Mouse (Mus musculus) layer of hippocampus, adult 9-11 months (tissue): Measurements from ENCODE around the gene Mob3b.

Source experiments
- DNase-seq: peaks from one replicate; pipeline ENCODE4 v3.0.0; 2022

Mob3b gene

DNA sequence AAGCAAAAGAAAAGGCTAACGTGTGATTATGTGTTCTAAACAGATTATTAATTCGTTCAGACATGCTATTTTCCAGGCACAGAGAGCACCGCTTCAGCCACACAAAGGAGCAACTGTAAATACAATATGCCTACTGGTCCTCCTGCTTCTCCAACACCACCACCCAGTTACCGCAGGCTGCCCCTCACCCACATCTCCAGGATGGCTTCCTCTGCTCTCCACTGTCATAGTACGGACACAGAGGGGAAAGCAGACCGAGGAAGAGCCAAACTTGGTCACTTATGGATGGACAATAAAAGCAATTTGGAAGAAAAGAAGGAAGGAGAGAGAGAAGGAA, 163.7 kb downstream of the Mob3b start:
- DNase-seq = no peak

GRCm38 (mm10) chr4:34992866-34993638, 164.2 kb downstream of the Mob3b start:
- peak; percentile 42 for DNase-seq

- DNase-seq = no peak
Observed at GRCm38 (mm10) chr4:34991891-34992865, 165.1 kb downstream of the Mob3b start.

GRCm38 (mm10) chr4:34991116-34991515, 166.2 kb downstream of the Mob3b start:
- DNase-seq = no peak

- no peak for DNase-seq
Observed at GRCm38 (mm10) chr4:34990659-34991058, 166.6 kb downstream of the Mob3b start.

DNA sequence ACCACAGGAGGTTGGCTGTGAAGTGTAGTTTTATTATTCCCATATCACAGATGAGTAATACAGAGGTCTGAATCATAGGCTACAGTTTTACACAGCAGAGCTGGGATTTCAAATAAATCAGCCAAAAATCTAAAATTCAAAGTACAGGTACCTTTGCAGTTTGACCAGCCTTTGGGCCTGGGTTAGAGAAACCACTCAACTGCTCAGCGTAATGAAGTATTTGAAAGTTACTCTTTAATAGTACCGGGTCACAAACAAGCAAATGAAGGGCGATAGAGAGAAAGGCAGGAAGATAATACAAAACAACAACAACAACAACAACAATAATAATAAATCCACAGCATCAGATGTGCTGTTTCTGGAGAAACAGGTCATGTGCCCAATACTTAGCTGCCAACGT, 169.7 kb downstream of the Mob3b start:
- DNase-seq = no peak

- no peak for DNase-seq
Observed at GRCm38 (mm10) chr4:34987109-34987508, 170.2 kb downstream of the Mob3b start.

DNA sequence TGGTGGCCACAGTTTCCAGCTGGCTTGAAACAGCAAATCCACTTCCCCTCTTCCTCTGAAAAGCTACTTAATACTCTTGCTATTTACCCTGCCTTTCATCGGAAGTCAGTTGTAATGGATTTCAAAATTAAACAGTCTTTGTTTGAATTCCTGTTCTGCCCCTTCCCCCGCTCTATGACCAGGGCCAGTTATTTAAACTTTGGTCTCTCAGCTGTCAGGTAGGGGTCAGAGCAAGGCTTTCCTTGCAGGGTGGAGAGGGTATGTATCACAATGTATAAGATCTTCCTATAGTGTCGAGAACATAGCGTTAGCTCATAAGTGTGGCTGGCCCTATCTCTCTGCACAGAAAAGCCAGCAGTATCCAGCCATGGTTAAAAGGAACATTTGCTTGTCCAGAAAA, 170.6 kb downstream of the Mob3b start:
- no peak for DNase-seq

DNA sequence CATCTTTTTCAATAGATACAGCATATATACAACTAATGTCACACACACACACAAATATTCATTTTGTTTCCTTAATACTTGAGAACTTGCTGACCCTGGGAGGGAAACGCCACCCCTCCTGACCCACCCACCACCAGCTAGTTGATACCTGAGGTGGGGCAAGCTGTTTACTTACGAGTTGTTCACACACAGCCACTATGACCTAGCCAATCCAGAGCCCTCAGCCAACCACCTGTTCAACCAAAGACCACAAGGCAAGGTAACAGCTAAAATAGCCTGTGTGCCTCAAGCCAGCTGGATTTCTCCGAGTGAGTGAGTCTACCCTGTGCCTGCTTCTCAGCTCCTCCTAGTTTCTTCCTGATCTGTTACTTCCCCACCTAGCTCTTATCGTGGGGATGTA, 172.9 kb downstream of the Mob3b start:
- DNase-seq = no peak

GRCm38 (mm10) chr4:34983511-34983910, 173.8 kb downstream of the Mob3b start:
- DNase-seq = no peak

GRCm38 (mm10) chr4:34981301-34982172, 175.7 kb downstream of the Mob3b start:
- DNase-seq = peak; percentile 21

DNA sequence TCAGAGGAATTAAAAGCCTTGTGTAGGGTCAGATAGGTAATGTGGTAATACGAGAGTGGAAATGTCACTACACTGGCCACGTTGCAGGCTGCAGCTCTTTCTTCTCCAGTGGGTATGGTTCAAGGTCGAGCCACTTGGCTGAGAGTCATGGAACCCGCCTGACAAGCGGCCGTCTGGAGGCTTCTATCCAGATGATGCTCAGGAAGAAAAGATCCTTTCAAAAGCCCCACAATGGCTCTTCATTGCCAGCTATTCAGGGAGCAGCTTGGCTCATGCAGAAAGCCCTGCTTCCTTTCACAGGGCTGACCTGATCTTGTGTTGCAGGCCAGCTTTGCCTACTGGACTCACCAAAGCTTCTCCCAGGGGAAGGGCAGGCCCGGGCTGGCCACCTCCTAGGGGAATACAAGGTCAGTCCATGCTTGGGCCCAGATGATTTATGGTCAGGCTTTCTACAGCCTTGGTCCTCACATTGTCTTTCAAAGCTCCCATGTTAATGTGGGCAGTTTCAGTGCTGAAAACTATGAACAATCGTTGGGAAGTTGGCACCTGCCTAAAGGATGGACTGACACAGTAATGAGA, 176.7 kb downstream of the Mob3b start:
- peak; percentile 53 for DNase-seq

DNA sequence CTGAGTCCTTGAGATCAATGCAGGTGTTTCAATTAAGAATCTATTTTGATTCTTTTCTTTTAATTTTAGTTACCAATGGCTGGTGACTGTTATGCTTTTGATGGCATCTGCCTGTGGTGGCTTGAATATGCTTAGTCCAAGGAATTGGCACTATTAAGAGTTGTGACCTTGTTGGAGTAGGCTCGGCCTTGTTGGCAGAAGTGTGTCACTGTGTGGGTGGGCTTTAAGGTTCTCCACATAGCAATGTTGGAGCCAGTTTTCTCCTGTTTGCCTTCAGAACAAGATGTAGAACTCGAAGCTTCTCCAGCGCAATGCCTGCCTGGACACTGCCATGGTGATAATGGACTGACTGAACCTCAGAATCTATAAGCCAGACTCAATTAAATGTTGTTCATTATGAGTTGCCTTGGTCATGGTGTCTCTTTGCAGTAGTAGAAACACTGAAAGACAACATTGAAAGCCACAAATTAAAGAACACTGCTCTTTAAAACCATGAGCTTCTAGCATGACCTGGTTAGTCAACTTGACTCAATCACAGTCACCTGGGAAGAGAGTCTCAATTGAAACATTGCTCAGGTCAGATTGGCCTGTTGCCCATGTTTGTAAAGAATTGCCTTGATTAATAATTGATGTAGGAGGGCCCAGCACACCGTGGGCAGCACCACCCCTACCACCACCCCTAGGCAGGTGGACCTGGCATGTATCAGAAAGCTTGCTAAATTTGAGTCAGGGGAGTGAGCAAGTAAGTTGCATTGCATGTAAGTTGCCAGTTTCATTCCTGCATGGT, 180.2 kb downstream of the Mob3b start:
- DNase-seq = no peak

- DNase-seq = peak; percentile 52
Observed at GRCm38 (mm10) chr4:34976331-34976778, 180.9 kb downstream of the Mob3b start.

DNA sequence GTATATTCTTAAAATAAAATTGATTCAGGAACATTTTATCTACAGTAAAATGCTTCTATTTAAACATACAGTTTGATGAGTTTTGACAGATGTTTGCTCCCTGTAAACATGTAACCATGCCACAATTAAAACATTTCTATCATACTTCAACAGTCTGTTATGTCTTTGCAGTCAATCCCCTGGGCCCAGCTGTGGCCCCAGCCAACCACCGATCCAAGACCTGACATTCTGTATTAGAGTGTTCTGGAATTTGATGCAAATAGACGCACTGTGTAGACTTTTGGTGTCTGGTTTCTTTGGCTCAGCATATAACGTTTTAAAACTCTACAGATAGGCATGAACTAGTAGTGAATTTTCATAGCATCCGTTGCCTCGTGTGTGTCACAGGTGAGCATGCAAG, 182.5 kb downstream of the Mob3b start:
- DNase-seq = no peak

GRCm38 (mm10) chr4:34967541-34967940, 189.7 kb downstream of the Mob3b start:
- DNase-seq = no peak

DNA sequence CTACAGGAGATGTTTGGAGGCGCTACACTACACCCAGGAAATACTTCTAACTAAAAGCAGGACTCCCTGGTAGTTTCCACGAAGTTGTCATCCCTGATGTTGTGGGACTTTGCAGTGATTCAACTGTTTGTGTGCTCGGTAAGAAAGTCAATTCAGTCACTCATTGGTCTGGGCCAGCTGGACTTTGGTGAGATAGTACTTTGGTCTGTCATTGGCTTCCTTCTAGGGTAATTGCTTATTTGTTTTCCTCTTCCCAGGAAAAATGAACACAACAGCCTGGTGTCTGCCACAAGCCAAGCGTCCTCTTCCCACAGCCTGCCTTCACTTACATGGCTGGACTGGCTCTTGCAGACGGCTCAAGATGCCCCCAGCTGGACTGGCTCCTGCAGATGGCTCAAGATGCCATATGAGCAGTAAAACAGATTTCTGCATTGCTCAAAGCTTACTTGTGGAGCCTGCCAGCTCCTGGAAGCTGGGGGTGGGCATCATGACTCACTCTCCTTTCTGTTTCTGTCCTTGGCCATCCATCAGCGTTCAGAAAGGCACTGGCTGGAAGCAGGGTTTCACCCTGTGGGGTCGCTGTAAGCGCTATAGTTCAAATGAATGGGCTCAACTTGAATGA, 190.8 kb downstream of the Mob3b start:
- DNase-seq = peak; percentile 48

- DNase-seq = peak; percentile 35
Observed at GRCm38 (mm10) chr4:34964906-34965305, 192.4 kb downstream of the Mob3b start.

DNA sequence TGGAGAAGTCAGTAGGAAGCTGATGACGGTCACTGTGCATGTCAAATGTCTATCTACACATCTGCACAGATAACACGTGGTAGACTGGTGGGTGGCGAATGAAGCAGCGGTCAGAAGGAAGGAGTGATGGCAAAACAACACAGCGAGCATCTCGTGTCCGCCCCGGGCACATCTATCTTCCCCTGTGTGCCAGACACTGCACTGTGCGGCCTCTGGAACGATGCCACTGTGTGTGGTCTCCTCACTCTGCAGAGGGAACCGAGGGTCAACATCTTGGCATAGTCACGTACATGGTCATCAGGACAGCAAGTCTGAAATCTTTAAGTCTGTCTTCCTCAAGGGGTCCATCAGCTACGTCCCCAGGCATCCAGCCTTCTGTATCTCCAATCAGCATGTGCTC, 193.3 kb downstream of the Mob3b start:
- DNase-seq = no peak

- DNase-seq = peak; percentile 55
Observed at GRCm38 (mm10) chr4:34960781-34961560, 196.3 kb downstream of the Mob3b start.
